Mouse (Mus musculus): ENCODE data around the gene Olfr9. TPM values are rescaled to one million over a fixed set of nuclear protein-coding genes. Genes with fewer than 3 reads are reported as not detected.

The Olfr9 gene
- total and polyA plus RNA-seq, 2 experiments from 2014 or later, result not detected

DNA sequence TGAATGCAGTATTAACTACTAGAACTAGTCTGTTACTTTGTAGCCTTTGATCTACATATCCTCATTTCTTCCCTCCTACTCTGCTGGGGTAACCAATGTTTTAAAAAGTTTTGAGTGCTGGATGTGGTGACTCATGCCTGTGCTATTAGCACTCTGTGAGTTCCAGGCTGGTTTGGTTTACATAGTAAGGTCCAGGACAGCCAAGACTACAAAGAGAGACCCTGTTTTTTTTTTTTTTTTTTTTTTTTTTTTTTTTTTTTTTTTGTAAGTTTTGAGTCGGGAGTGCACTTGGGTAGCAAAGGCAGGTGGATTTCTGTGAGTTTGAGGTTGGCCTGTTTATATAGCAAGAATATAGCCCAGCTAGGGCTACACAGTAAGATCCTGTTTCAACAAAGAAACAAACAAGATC, 20.9 kb upstream of the Olfr9 start:
- no peak overlapping the region for H3K27ac ChIP-seq (ENCODE audit: low read depth)
- ATAC-seq (ENCODE audit: insufficient read depth, low read depth), result no peak
- H3K4me1 ChIP-seq (ENCODE audit: control insufficient read depth, insufficient read depth), result no peaks in the 10 kb centered on the region
- no peak overlapping the region for H3K4me2 ChIP-seq (ENCODE audit: low read depth, low read length)
- no peaks in the 10 kb centered on the region for H3K36me3 ChIP-seq (replicated peaks; ENCODE audit: control insufficient read depth, insufficient read depth, low read length)
- no peak overlapping the region for H3K4me3 ChIP-seq (ENCODE audit: low read depth, low read length)
- no peaks in the 10 kb centered on the region for H3K9me3 ChIP-seq (replicated peaks; ENCODE audit: control insufficient read depth, low read length)
- TF ChIP-seq EP300 (IDR thresholded peaks at IDR 0.05; ENCODE audit: low read depth) (no peak), CTCF (IDR thresholded peaks at IDR 0.05; ENCODE audit: low read depth) (no peak)
- WGBS, result 23% methylated on average over 1 of the region's 1 CpGs
- no peaks in the 10 kb centered on the region for H3K27me3 ChIP-seq (ENCODE audit: control insufficient read depth, insufficient read depth, low read length)
- H3K9ac ChIP-seq (replicated peaks; ENCODE audit: low read depth, low read length), result no peak overlapping the region
- no peak for DNase-seq (ENCODE audit: low spot score)

DNA sequence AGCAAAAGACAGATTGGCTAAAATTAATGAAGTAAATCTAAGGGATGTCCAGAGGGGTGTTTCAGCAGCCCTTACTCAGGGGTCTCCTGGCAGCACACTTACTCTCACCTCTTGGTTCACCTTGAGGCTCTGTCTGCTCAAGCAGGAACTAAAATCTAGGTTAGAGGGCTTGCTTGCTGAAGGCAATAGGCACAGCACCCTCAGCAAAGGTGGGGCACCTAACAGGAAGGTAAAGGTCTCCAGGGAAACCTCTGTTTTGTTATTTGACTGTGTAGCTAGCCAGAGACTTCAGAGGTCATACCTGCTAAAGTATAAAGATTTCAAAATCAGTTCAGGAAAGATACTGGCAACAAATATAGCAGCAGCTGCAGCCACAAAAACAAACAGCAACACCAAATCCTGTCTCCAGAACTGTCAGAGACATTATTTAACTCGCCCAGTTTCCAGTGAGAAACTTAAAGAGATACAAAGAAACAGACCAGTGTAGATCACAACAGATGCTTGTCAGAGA, 18.4 kb upstream of the Olfr9 start:
- DNase-seq (ENCODE audit: low spot score) (no peak), ATAC-seq (ENCODE audit: insufficient read depth, low read depth) (no peak)
- Histone ChIP-seq H3K4me1 (ENCODE audit: control insufficient read depth, insufficient read depth) (no peaks in the 10 kb centered on the region), H3K4me3 (ENCODE audit: low read depth, low read length) (no peak overlapping the region), H3K27ac (ENCODE audit: low read depth) (no peak overlapping the region), H3K27me3 (ENCODE audit: control insufficient read depth, insufficient read depth, low read length) (no peaks in the 10 kb centered on the region), H3K36me3 (replicated peaks; ENCODE audit: control insufficient read depth, insufficient read depth, low read length) (no peaks in the 10 kb centered on the region), H3K4me2 (ENCODE audit: low read depth, low read length) (no peak overlapping the region), H3K9ac (replicated peaks; ENCODE audit: low read depth, low read length) (no peak overlapping the region), H3K9me3 (replicated peaks; ENCODE audit: control insufficient read depth, low read length) (no peaks in the 10 kb centered on the region)
- 29% methylated on average over 1 of the region's 1 CpGs for WGBS
- TF ChIP-seq CTCF (IDR thresholded peaks at IDR 0.05; ENCODE audit: low read depth) (no peak), EP300 (IDR thresholded peaks at IDR 0.05; ENCODE audit: low read depth) (no peak)

DNA sequence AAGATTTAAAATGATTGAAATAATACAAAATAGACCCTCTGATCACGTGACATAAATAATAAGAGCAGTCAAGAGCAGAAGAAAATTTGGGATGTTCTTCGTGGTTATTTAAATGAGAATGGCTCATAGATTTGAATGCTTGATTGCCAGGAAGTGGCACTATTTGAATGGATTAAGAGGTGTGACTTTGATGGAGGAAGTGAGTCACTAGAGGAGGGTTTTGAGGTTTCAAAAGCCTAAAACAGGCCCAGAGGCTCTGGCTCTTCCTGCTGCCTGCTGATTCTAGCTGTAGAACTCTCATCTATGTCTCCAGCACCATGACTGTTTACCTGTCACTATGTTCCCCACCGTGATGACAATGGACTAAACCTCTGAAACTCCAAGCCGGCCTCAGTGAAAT, 16.4 kb upstream of the Olfr9 start:
- no peak for DNase-seq (ENCODE audit: low spot score)
- no peak for ATAC-seq (ENCODE audit: insufficient read depth, low read depth)
- TF ChIP-seq CTCF (IDR thresholded peaks at IDR 0.05; ENCODE audit: low read depth) (no peak), EP300 (IDR thresholded peaks at IDR 0.05; ENCODE audit: low read depth) (no peak)
- Histone ChIP-seq H3K4me2 (ENCODE audit: low read depth, low read length) (no peak overlapping the region), H3K9me3 (replicated peaks; ENCODE audit: control insufficient read depth, low read length) (no peaks in the 10 kb centered on the region), H3K27me3 (ENCODE audit: control insufficient read depth, insufficient read depth, low read length) (no peaks in the 10 kb centered on the region), H3K9ac (replicated peaks; ENCODE audit: low read depth, low read length) (no peak overlapping the region), H3K4me1 (ENCODE audit: control insufficient read depth, insufficient read depth) (no peaks in the 10 kb centered on the region), H3K27ac (ENCODE audit: low read depth) (no peak overlapping the region), H3K4me3 (ENCODE audit: low read depth, low read length) (no peak overlapping the region), H3K36me3 (replicated peaks; ENCODE audit: control insufficient read depth, insufficient read depth, low read length) (no peaks in the 10 kb centered on the region)
- WGBS, result 65% methylated on average over 4 of the region's 4 CpGs

DNA sequence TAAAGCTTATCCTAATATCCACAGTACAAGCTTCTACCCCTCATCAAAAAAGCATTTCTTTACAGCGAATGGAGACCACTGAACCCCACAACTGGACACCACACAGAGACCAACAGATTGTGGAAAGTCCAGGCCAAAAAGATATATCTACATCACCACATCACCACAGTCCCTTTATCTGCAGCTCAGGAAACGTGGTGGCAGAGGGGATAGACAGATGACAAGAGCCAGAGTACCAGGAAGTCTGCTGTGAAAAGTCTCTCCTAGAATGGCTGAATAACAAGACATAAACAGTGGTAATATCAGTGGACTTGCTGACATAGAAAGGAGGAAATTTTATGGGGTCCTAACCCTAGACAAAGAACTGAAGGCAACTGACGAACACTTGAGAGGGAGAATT, 12.8 kb upstream of the Olfr9 start:
- 33% methylated on average over 3 of the region's 3 CpGs for WGBS
- Histone ChIP-seq H3K36me3 (replicated peaks; ENCODE audit: control insufficient read depth, insufficient read depth, low read length) (no peaks in the 10 kb centered on the region), H3K4me1 (ENCODE audit: control insufficient read depth, insufficient read depth) (no peaks in the 10 kb centered on the region), H3K27me3 (ENCODE audit: control insufficient read depth, insufficient read depth, low read length) (no peaks in the 10 kb centered on the region), H3K9me3 (replicated peaks; ENCODE audit: control insufficient read depth, low read length) (no peaks in the 10 kb centered on the region), H3K4me3 (ENCODE audit: low read depth, low read length) (no peak overlapping the region), H3K9ac (replicated peaks; ENCODE audit: low read depth, low read length) (no peak overlapping the region), H3K27ac (ENCODE audit: low read depth) (no peak overlapping the region), H3K4me2 (ENCODE audit: low read depth, low read length) (no peak overlapping the region)
- DNase-seq (ENCODE audit: low spot score) (no peak), ATAC-seq (ENCODE audit: insufficient read depth, low read depth) (no peak)
- no peak for TF ChIP-seq CTCF (IDR thresholded peaks at IDR 0.05; ENCODE audit: low read depth)
- no peak for TF ChIP-seq EP300 (IDR thresholded peaks at IDR 0.05; ENCODE audit: low read depth)

DNA sequence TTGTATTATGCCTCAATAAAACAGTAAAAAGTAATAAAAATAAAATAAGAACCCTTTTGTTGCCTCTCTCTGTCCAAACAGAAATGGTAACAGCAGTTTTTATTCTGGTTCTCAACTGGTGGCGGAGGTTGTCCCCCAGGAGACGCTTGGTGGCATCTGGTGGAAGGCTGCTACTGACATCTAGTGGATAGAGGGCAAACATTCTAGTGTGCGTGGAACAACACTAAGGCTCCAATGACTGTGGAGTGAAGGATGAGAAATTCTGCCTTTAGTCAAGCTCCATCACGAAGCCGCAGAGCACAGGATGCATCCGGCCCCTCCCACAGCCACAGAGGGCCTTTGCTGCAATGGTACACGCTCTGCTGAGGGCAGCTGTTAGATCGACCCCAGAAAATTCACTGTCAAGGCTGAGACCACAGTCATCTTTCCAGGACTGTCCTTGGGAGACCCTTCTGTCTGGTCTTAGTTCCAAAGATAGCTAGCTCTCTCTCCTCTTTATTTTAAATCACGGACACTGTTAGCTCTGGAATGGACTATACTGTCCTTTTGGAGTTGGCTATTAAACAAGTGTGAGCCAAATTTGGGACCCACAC, 11.6 kb upstream of the Olfr9 start:
- Histone ChIP-seq H3K27ac (ENCODE audit: low read depth) (no peak overlapping the region), H3K27me3 (ENCODE audit: control insufficient read depth, insufficient read depth, low read length) (no peaks in the 10 kb centered on the region), H3K36me3 (replicated peaks; ENCODE audit: control insufficient read depth, insufficient read depth, low read length) (no peaks in the 10 kb centered on the region), H3K4me2 (ENCODE audit: low read depth, low read length) (no peak overlapping the region), H3K4me3 (ENCODE audit: low read depth, low read length) (no peak overlapping the region), H3K9ac (replicated peaks; ENCODE audit: low read depth, low read length) (no peak overlapping the region), H3K4me1 (ENCODE audit: control insufficient read depth, insufficient read depth) (no peaks in the 10 kb centered on the region), H3K9me3 (replicated peaks; ENCODE audit: control insufficient read depth, low read length) (no peaks in the 10 kb centered on the region)
- TF ChIP-seq EP300 (IDR thresholded peaks at IDR 0.05; ENCODE audit: low read depth) (no peak), CTCF (IDR thresholded peaks at IDR 0.05; ENCODE audit: low read depth) (peak; percentile 92)
- ATAC-seq (ENCODE audit: insufficient read depth, low read depth) (peak; percentile 80), DNase-seq (ENCODE audit: low spot score) (peak; percentile 74)
- 19% methylated on average over 9 of the region's 9 CpGs for WGBS

Data from heart, postnatal 0 days (tissue).